Mouse (Mus musculus) left cerebral cortex, adult 2 months (tissue): ENCODE data around the gene Vps51. TPM values are rescaled to one million over a fixed set of nuclear protein-coding genes. Genes with fewer than 3 reads are reported as not detected.

Experiments
- DNase-seq, 2 experiments: peaks; one replicate each; pipeline ENCODE4 v3.0.0; 2021 to 2022; ENCODE audit warnings: low spot score in 2 of 2, mixed read lengths in 1 of 2; ENCODE audit errors: extremely low spot score in 1 of 2
- H3K27ac ChIP-seq: fragments of 200-600 bp; 2 replicates; pipeline ENCODE4 v1.8.1; 2022
- H3K4me3 ChIP-seq: fragments of 200-600 bp; 2 replicates; pipeline ENCODE4 v1.8.1; 2022
- CTCF ChIP-seq: fragments of 200-600 bp; IDR thresholded peaks from 2 replicates; pipeline ENCODE4 v1.8.1; 2022; ENCODE audit warnings: antibody characterized with exemption, mild to moderate bottlenecking, moderate library complexity
- intact Hi-C: fragments of 180-260 bp; cut with DNase I; formaldehyde crosslinking; loops from one replicate; pipeline ENCODE4 v1.15.1; 2025
- microRNA-seq, 2 experiments: library from miRNA; unstranded; fragments of <30 nt; microRNA quantifications; one replicate each; pipeline ENCODE4 v1.2.0; 2021
- total RNA-seq, 2 experiments: library from RNA; stranded (reverse); gene quantifications; 2 replicates each; pipeline ENCODE4 v1.2.3; 2021

The Vps51 gene
- total RNA-seq, 2 experiments from 2014 or later = 85.3 to 101 TPM

DNA sequence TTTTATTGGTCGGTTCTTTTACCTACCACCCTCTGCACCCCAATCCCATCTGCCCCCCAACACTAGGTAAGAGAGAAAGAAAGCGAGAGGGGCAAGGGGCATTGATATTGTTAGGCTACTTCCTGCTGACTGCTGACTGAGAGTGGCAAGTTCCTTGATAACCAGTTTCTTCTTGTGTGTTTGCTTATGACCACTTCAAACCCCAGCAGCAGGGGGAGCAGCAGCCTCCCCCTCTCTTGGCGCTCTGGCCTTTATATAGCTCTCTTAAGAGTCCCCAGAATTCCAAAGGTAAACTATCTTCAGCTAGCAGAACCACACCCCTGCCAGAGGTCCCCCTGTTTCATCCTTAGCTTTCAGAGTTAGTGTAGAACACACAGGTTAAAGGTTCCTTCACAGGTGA lies 56.8 kb downstream of the Vps51 start:
- no peak for DNase-seq
- intact Hi-C loops = no loop called here
- H3K27ac ChIP-seq = no peak overlapping the region
- no peak overlapping the region for H3K4me3 ChIP-seq
- TF ChIP-seq CTCF = no peak

- H3K27ac ChIP-seq = no peak overlapping the region
- DNase-seq = peak; percentile 79 to 83
- peak; percentile 96 for TF ChIP-seq CTCF
These were observed 58.6 kb downstream of the Vps51 start for GRCm38 (mm10) chr19:6018142-6019089.

More at GRCm38 (mm10) chr19:6018142-6019089, 58.6 kb downstream of the Vps51 start:
- H3K4me3 ChIP-seq = no peak overlapping the region
- intact Hi-C loops = loop anchor here (1.0 kb wide), 1 partner anchor 53 kb away; no protein-coding TSS in a partner anchor

Small RNAs within 50 kb of the gene (microRNA-seq; reads per million reads assigned to microRNA genes)
- 2.2 to 2.7 reads per million in 2 experiments for gene Mir6988

Other genes with a start within 250 kb of the Vps51 start
- 10 to 100 TPM; 10.1 to 13.4 TPM for gene Frmd8, start 202.0 kb downstream of the Vps51 start, total RNA-seq
- gene Slc25a45, start 199.4 kb downstream of the Vps51 start, total RNA-seq = 1 to 10 TPM; 2.5 to 2.7 TPM
- 1 to 10 TPM; 4.3 to 4.7 TPM for gene Tigd3, start 183.1 kb downstream of the Vps51 start, total RNA-seq
- 100 to 1,000 TPM in 1 of 2 experiments, 10 to 100 TPM in 1; 94.8 to 100 TPM for gene Dpf2, start 164.2 kb downstream of the Vps51 start, total RNA-seq
- gene Cdc42ep2, start 152.4 kb downstream of the Vps51 start, total RNA-seq = 1 to 10 TPM; 4.7 to 4.9 TPM
- 1 to 10 TPM; 5.0 to 6.4 TPM for gene Pola2, start 113.0 kb downstream of the Vps51 start, total RNA-seq
- not detected for gene Slc22a20, start 91.1 kb downstream of the Vps51 start, total RNA-seq
- gene Capn1, start 61.3 kb downstream of the Vps51 start, total RNA-seq = 10 to 100 TPM; 20.8 to 23.1 TPM
- 10 to 100 TPM; 45.7 to 45.8 TPM for gene Syvn1, start 30.7 kb downstream of the Vps51 start, total RNA-seq
- 10 to 100 TPM; 40.9 to 41.3 TPM for gene Mrpl49, start 19.4 kb downstream of the Vps51 start, total RNA-seq
- 100 to 1,000 TPM; 663 to 678 TPM for gene Fau, start 19.4 kb downstream of the Vps51 start, total RNA-seq
- 10 to 100 TPM; 33.9 to 39.1 TPM for gene Znhit2, start 16.0 kb downstream of the Vps51 start, total RNA-seq
- gene Tm7sf2, start 8.9 kb downstream of the Vps51 start, total RNA-seq = 10 to 100 TPM; 26.9 to 30.4 TPM
- not detected for gene Tmem262, start 2.8 kb upstream of the Vps51 start, total RNA-seq
- gene Gm28374, start 5.0 kb upstream of the Vps51 start, total RNA-seq = under 1 TPM in 1 of 2 experiments, not detected in 1; 0.54 TPM
- 10 to 100 TPM; 41.8 to 45.8 TPM for gene Zfpl1, start 7.7 kb upstream of the Vps51 start, total RNA-seq
- not detected for gene Cdca5, start 7.8 kb upstream of the Vps51 start, total RNA-seq
- not detected for gene AC131692.1, start 17.2 kb upstream of the Vps51 start, total RNA-seq
- gene Naaladl1, start 28.6 kb upstream of the Vps51 start, total RNA-seq = not detected
- 10 to 100 TPM; 19.3 to 22.4 TPM for gene Sac3d1, start 41.4 kb upstream of the Vps51 start, total RNA-seq
- 10 to 100 TPM; 41.9 to 43.1 TPM for gene Snx15, start 51.1 kb upstream of the Vps51 start, total RNA-seq
- gene Batf2, start 63.8 kb upstream of the Vps51 start, total RNA-seq = under 1 TPM; 0.26 to 0.84 TPM
- 10 to 100 TPM; 74.2 to 82.3 TPM for gene Arl2, start 64.3 kb upstream of the Vps51 start, total RNA-seq
- gene Majin, start 107.2 kb upstream of the Vps51 start, total RNA-seq = not detected
- gene Gpha2, start 149.1 kb upstream of the Vps51 start, total RNA-seq = not detected
- gene Ppp2r5b, start 158.6 kb upstream of the Vps51 start, total RNA-seq = 100 to 1,000 TPM; 149 to 158 TPM
- 10 to 100 TPM; 37.4 to 40.1 TPM for gene Atg2a, start 164.4 kb upstream of the Vps51 start, total RNA-seq
- gene Ehd1, start 199.5 kb upstream of the Vps51 start, total RNA-seq = 10 to 100 TPM; 36.4 to 43.5 TPM
- gene Cdc42bpg, start 229.2 kb upstream of the Vps51 start, total RNA-seq = 1 to 10 TPM; 3.4 to 4.1 TPM